Mouse (Mus musculus): Measurements from ENCODE around the gene Pou3f3. TPM values are rescaled to one million over a fixed set of nuclear protein-coding genes. Genes with fewer than 3 reads are reported as not detected.

Gene Pou3f3
- polyA plus RNA-seq, 1 experiment = not detected

- H3K79me2 ChIP-seq (ENCODE audit: control insufficient read depth, insufficient read depth) = no peaks in the 10 kb centered on the region
- no peak overlapping the region for H3K4me3 ChIP-seq
- H3K4me2 ChIP-seq (ENCODE audit: low read depth) = no peak overlapping the region
- no peak overlapping the region for H3ac ChIP-seq (ENCODE audit: control insufficient read depth, insufficient read length)
- H3K36me3 ChIP-seq (ENCODE audit: control insufficient read depth, insufficient read depth) = no peaks in the 10 kb centered on the region
- TF ChIP-seq CEBPB (IDR thresholded peaks at IDR 0.05; ENCODE audit: insufficient read depth, poor library complexity, severe bottlenecking) = no peak
- TF ChIP-seq SRF (IDR thresholded peaks at IDR 0.05; ENCODE audit: control insufficient read depth, insufficient read length, low read depth) = no peak
- TF ChIP-seq POLR2A (IDR thresholded peaks at IDR 0.05; ENCODE audit: insufficient read length, low read depth) = no peak
- TF ChIP-seq MYOG (IDR thresholded peaks at IDR 0.05; ENCODE audit: control insufficient read depth in 1 of 3, insufficient read depth in 1 of 3, insufficient read length in 2 of 3, low read depth in 2 of 3) = no peak
- TF ChIP-seq REST (IDR thresholded peaks at IDR 0.05; ENCODE audit: insufficient read depth, insufficient read length) = no peak
- no peak for TF ChIP-seq E2F4 (IDR thresholded peaks at IDR 0.05; ENCODE audit: insufficient read depth)
- no peak for TF ChIP-seq MYOD1 (IDR thresholded peaks at IDR 0.05; ENCODE audit: control insufficient read depth in 1 of 3, insufficient read length in 2 of 3, low read depth in 2 of 3)
- no peak for TF ChIP-seq MAX (IDR thresholded peaks at IDR 0.05; ENCODE audit: low read depth)
- TF ChIP-seq TCF3 (IDR thresholded peaks at IDR 0.05; ENCODE audit: insufficient read length, low read depth) = no peak
- TF ChIP-seq TCF12 (IDR thresholded peaks at IDR 0.05; ENCODE audit: insufficient read depth, poor library complexity, severe bottlenecking) = no peak
- peaks cover 38% of the 10 kb centered on the region for H3K27me3 ChIP-seq (ENCODE audit: control insufficient read depth, insufficient read depth, insufficient read length)
These were observed 1.3 kb upstream of the Pou3f3 start for GRCm38 (mm10) chr1:42694290-42694664.

GRCm38 (mm10) chr1:42694665-42695577 is 647 bp upstream of the Pou3f3 start:
- Histone ChIP-seq H3K27me3 (ENCODE audit: control insufficient read depth, insufficient read depth, insufficient read length) (peaks cover 41% of the 10 kb centered on the region), H3K36me3 (ENCODE audit: control insufficient read depth, insufficient read depth) (no peaks in the 10 kb centered on the region), H3K4me2 (ENCODE audit: low read depth) (no peak overlapping the region), H3ac (ENCODE audit: control insufficient read depth, insufficient read length) (no peak overlapping the region), H3K4me3 (no peak overlapping the region), H3K79me2 (ENCODE audit: control insufficient read depth, insufficient read depth) (no peaks in the 10 kb centered on the region)
- TF ChIP-seq TCF12 (IDR thresholded peaks at IDR 0.05; ENCODE audit: insufficient read depth, poor library complexity, severe bottlenecking) (no peak), REST (IDR thresholded peaks at IDR 0.05; ENCODE audit: insufficient read depth, insufficient read length) (no peak), MYOD1 (IDR thresholded peaks at IDR 0.05; ENCODE audit: control insufficient read depth in 1 of 3, insufficient read length in 2 of 3, low read depth in 2 of 3) (no peak), TCF3 (IDR thresholded peaks at IDR 0.05; ENCODE audit: insufficient read length, low read depth) (no peak), MYOG (IDR thresholded peaks at IDR 0.05; ENCODE audit: control insufficient read depth in 1 of 3, insufficient read depth in 1 of 3, insufficient read length in 2 of 3, low read depth in 2 of 3) (no peak), CEBPB (IDR thresholded peaks at IDR 0.05; ENCODE audit: insufficient read depth, poor library complexity, severe bottlenecking) (no peak), SRF (IDR thresholded peaks at IDR 0.05; ENCODE audit: control insufficient read depth, insufficient read length, low read depth) (no peak), POLR2A (IDR thresholded peaks at IDR 0.05; ENCODE audit: insufficient read length, low read depth) (no peak), E2F4 (IDR thresholded peaks at IDR 0.05; ENCODE audit: insufficient read depth) (no peak), MAX (IDR thresholded peaks at IDR 0.05; ENCODE audit: low read depth) (no peak), POLR2AphosphoS2 (IDR thresholded peaks at IDR 0.05; ENCODE audit: insufficient read length, low read depth) (no peak), USF1 (IDR thresholded peaks at IDR 0.05; ENCODE audit: low read depth) (no peak)

GRCm38 (mm10) chr1:42696371-42697031 is 933 bp downstream of the Pou3f3 start:
- Histone ChIP-seq H3K79me2 (ENCODE audit: control insufficient read depth, insufficient read depth) (no peaks in the 10 kb centered on the region), H3K4me2 (ENCODE audit: low read depth) (no peak overlapping the region), H3K4me3 (no peak overlapping the region), H3ac (ENCODE audit: control insufficient read depth, insufficient read length) (no peak overlapping the region), H3K36me3 (ENCODE audit: control insufficient read depth, insufficient read depth) (no peaks in the 10 kb centered on the region), H3K27me3 (ENCODE audit: control insufficient read depth, insufficient read depth, insufficient read length) (peaks cover 41% of the 10 kb centered on the region)
- no peak for TF ChIP-seq MYOD1 (IDR thresholded peaks at IDR 0.05; ENCODE audit: control insufficient read depth in 1 of 3, insufficient read length in 2 of 3, low read depth in 2 of 3)
- no peak for TF ChIP-seq TCF3 (IDR thresholded peaks at IDR 0.05; ENCODE audit: insufficient read length, low read depth)
- no peak for TF ChIP-seq POLR2A (IDR thresholded peaks at IDR 0.05; ENCODE audit: insufficient read length, low read depth)
- no peak for TF ChIP-seq CEBPB (IDR thresholded peaks at IDR 0.05; ENCODE audit: insufficient read depth, poor library complexity, severe bottlenecking)

GRCm38 (mm10) chr1:42697321-42697755 is 1.8 kb downstream of the Pou3f3 start:
- Histone ChIP-seq H3K36me3 (ENCODE audit: control insufficient read depth, insufficient read depth) (no peaks in the 10 kb centered on the region), H3K27me3 (ENCODE audit: control insufficient read depth, insufficient read depth, insufficient read length) (peaks cover 41% of the 10 kb centered on the region), H3K79me2 (ENCODE audit: control insufficient read depth, insufficient read depth) (no peaks in the 10 kb centered on the region), H3K4me3 (no peak overlapping the region), H3K4me2 (ENCODE audit: low read depth) (no peak overlapping the region), H3ac (ENCODE audit: control insufficient read depth, insufficient read length) (no peak overlapping the region)
- TF ChIP-seq TCF12 (IDR thresholded peaks at IDR 0.05; ENCODE audit: insufficient read depth, poor library complexity, severe bottlenecking) = no peak
